Mouse (Mus musculus) CD4-positive, CD25-positive, alpha-beta regulatory T cell, adult 9 weeks (primary cell): ENCODE data around the gene Mmp2. TPM values are rescaled to one million over a fixed set of nuclear protein-coding genes. Genes with fewer than 3 reads are reported as not detected.

Experiments used
- polyA plus RNA-seq: library from polyadenylated mRNA; unstranded; fragments of 100-300 nt; shearing (Covaris generic); gene quantifications from one replicate; pipeline ENCODE4 v1.2.1, GENCODE M21; 2017

Gene Mmp2
- polyA plus RNA-seq = not detected

GRCm38 (mm10) chr8:92827243-92828034, at the start of gene Mmp2:
Mmp2 (plus strand) TSS chr8:92827291.

DNA sequence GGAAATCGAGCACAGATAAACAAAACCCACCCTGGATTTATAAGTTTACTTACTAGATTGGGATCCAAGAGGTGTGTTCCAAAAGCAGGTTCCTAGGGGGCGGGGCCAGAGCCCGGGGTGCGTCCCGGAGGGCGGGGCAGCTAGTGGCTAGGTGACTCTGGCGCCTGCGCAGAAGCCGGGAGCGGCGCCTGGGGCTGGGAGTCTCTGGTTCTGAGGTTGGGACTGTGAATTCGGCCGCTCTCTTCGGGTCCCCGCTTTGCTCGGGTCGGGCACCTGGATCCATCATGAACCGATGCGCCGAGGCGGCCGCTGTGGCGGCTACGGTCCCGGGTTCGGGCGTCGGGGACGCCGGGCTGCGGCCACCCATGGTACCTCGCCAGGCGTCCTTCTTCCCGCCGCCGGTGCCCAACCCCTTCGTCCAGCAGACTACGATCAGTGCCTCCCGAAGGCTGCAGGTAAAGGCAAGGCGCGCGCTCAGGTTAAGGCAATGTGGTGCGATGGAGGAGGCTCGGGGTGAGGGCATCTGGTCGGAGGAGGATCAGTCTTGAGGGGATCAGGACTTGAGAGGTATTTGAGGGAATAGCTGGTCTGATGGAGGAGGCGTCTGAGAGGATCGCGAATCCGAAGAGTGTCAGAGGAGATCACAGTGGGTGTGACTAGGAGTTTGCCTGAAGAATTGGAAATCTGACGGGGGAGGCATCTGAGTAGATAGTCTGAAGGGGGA, 28.2 kb downstream of the Mmp2 start, which contains the start of gene Lpcat2:
TSS of gene Lpcat2 (plus strand) at position 169 of the 724 bp plus-strand sequence.

GRCm38 (mm10) chr8:92901107-92901506, 74.0 kb downstream of the Mmp2 start, which contains the start of gene Capns2:
Capns2 (plus strand) TSS chr8:92901407.

Other genes starting within 250 kb of the Mmp2 start
- gene Irx6, start 153.0 kb upstream of the Mmp2 start, polyA plus RNA-seq = not detected
- gene Lpcat2, start 28.0 kb downstream of the Mmp2 start, polyA plus RNA-seq = 0.83 TPM
- gene Capns2, start 74.1 kb downstream of the Mmp2 start, polyA plus RNA-seq = not detected
- gene Slc6a2, start 132.8 kb downstream of the Mmp2 start, polyA plus RNA-seq = not detected
- not detected for gene Ces1a, start 220.9 kb downstream of the Mmp2 start, polyA plus RNA-seq